Mouse (Mus musculus) 3T3-L1 (cell line): Measurements from ENCODE around the gene Pbx1.

Experiments
- DNase-seq: peaks from one replicate; pipeline ENCODE4 v3.0.0-alpha.2; 2015; ENCODE audit warnings: low read depth, low spot score

Gene Pbx1

DNA sequence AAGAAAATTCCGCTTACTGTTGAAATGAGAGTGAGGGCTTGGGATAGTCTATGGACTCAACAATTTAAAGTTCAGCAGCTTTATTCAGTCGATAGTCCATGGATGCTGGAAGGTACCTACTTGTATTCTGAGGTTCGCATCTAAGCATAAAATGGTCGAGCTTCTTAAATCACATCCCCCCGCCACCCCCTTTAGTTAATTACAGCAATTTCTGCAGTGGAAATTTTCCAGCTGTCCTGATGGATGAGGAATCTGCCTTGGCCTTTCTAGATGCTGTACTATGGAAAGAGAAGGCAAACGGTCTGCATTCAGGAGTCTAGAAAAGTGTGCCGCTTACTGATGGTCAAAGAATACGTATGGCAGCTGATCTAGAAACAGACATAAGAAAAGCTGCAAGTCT is 262.3 kb downstream of the Pbx1 start:
- DNase-seq = no peak

DNA sequence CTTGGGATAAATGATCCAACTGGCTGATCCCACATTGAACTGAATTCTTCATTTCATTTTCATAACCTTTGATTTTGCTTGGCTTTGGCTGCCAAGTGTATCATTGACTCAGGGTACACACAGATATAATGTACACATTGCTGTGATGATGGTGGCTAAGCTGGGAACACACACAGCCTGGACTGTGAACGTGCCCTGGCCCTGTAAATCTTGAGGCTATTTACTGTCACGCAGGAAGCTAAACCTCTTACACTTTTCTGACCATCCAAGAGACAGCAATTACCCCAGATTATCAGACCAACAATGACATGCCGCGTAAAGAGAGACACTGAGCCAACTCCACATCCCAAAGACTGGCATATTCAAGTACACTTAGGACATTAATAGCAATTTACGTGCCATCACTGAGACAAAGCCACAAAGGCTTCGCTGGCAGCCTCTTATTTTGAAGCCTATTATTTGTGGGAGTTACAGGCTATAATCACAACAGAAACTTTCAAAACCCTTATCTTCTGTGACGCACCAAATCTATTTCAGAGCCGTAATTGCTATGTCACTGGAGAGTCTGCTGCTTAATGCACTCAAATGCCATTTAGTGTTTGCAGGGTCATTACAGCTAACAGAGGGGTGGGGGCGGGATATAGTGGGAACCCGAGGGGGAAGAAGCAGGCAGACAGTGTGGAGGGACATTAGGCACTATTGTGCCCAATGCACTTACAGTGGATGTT is 262.9 kb downstream of the Pbx1 start:
- DNase-seq = no peak

GRCm38 (mm10) chr1:168167781-168168180 is 264.3 kb downstream of the Pbx1 start:
- no peak for DNase-seq

DNA sequence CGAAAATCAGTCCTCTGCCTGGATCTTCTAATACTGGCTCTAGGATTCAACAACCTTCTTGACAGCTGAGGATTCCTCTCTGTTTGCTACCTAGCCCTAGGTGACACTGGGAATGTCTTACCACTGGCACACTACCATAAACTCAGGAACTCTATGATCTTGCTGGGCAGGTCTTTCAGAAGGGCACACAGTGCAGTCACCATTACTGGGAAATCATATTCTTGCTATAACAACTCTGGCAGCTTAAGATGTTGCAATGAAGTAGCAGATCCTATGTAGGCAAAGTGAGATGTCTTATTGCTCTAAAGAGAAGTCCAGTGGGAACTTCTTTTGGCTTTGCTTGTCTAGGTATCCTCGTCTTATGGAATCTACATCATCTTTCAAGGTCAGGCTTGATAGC is 265.2 kb downstream of the Pbx1 start:
- DNase-seq = no peak

DNA sequence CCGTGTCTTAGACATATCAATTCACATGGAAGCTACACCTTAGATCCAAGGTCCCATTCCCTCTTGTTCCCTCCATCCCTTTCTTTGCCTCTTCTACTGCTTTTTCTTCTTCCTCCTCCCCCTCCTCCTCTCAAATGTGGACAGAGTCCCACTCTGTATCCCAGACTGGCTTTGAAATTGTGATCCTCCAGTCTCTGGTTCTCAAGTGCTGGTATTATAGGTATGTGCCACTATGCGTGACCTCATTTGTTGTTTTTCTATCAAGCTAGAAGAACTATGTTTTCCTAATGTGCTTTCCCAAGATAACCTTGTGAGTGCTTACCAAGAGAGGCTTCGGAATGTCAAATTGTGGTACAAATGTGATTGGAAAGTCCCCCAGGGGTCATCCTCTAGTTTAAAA is 267.1 kb downstream of the Pbx1 start:
- DNase-seq = no peak

DNA sequence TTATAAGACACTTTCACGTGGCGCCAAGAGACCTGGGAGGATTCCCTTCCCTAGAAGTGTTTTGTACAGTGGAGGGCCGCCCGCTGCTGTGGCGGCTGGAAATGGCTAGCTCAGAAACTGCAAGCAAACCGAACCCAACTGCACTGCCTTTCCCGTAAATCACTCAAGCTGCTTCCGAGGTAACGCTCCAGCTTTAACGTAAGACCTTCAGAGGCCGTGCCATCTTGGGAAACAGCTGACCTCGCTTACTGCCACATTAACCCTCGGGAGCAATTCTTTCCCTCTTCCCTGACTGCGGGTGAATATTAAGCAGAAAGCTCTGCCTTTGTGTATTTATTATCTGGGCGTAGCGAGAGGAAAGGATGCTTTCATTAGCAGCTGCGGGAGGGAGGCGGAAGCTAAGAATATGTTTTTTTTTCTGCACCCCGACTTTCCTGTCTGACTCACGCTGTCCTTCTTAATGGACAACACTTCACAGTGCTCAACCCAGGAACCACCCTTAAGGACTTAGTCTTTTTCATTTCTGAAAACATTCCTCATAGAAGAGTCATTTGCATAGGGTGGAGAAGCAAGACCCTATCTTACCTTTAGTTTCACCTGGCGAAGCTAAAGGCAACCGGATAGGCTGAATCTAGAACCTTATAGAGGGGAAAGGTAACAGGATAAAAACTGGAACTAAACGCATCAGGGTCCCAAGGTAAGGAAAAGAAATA is 268.4 kb downstream of the Pbx1 start:
- DNase-seq = no peak

DNA sequence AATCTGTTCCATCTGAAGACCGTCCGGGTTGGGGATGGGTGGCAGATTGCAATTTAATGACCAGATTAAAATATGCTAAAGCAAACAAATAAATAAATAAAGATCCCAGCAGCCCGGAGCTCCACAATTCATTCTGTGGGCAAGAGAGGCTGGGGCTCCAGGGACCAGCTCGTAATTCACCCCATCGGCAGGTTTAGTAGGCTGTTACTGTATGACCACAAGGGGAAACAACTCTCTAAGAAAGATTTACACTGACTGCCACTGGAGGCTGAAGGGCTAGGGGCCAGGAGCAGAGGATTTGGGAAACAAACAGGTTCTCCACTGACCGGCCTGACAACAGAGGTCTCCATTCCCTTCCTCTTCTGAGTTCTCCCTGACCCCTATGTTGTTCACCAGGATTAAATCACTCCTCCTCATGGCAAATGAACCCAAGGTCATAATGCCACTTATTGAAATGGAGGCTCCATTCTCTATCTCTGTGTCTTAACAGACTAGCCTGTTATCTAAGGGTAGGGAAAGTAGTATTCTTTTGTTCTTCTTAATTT is 292.9 kb downstream of the Pbx1 start:
- no peak for DNase-seq

GRCm38 (mm10) chr1:168138669-168139068 is 293.4 kb downstream of the Pbx1 start:
- DNase-seq = no peak

DNA sequence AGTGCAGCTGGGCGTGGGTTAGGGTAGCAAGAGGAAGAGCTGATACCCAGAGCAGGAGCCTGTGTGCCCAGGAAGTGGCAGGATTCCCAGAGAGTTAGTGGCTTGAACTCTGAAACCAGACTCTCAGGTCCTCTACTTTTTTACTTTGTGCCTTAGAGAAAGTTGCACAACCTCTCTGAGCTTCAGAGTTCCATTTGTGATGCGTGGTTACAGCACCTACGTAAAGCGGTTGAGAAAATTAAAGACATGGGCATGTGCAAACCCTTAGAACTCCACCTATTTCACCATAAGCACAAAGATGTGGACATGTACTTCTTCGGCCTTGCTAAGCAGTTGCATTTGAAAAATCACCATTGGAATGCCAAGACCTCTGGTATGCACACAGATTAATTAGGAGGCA is 294.2 kb downstream of the Pbx1 start:
- no peak for DNase-seq

DNA sequence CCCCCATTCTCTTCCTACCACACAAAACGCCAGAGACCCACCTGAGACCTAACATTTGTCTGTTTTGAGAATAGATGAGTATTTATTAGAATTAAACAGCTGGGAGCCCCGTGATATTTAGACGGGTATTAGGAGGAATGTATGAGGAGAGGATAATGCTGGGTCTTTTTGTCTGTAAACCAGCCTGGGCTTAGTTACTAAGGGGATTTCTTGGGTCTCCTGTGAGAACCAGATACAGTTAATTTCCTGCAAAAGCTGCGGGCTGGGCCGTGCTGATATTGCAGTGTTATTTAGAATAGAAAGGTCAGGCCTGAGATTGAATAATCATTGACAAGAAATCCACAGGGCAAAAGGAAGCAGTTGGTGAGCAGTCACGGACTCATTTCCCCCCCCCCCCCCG is 296.5 kb downstream of the Pbx1 start:
- no peak for DNase-seq

GRCm38 (mm10) chr1:168133696-168134095 is 298.4 kb downstream of the Pbx1 start:
- peak; percentile 55 for DNase-seq

DNA sequence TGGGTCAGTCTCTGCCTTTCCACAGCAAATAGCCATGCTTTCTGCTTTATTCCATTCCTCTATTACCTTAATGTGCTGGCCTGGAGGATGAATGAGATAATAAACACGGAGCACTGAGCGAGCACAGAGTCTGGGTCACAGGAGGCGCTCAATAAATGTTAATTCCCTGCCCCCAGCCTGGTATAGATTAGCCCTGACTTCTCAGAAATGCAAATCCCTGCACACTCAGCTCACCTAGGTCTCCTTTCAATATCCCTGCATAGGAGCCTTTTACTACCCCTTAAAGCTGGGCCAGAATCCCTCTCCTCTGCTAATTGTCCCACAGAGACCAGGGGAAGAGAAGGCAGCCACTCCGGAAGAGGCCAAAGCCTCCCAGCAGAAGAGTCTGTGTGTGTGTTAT is 304.1 kb downstream of the Pbx1 start:
- no peak for DNase-seq

DNA sequence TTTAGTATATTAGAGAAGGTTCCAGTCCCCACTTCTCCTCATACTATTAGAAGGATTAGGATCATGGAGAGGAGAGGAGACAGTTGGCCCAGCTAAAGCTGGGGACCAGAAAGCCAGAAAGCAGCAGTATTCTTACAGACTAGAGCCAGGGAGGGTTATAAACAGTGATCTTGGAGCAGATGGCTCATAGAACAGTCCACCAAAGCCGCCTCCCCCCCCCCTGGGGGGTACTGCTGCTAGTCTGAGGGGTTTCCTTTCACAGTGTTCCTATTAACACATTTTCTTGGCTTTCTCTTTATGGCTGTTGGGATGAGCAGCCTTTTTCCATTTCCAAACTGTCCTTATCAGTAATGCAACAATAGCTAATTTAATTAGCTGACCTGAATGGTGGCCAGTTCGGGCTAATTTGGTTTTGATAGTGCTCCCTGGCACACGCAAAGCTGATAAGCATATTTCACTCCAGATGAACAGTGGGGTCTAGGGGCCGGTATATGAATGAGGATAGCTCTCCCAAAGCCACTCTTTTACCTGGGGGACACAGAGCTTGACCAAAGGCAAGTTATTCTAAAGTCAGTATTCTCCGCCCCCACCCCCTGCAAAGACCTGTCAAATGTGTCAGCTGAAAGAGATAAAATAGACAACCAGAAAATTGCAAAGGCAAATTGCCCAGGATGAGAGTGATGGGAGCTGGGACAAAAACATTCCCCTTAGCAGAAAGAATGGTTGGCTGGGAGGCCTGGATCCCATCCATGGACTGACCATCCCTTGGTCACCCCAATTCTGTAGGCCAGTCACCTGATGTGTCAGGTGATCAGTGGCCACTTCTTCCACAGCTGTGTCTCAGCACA is 307.2 kb downstream of the Pbx1 start:
- DNase-seq = no peak

DNA sequence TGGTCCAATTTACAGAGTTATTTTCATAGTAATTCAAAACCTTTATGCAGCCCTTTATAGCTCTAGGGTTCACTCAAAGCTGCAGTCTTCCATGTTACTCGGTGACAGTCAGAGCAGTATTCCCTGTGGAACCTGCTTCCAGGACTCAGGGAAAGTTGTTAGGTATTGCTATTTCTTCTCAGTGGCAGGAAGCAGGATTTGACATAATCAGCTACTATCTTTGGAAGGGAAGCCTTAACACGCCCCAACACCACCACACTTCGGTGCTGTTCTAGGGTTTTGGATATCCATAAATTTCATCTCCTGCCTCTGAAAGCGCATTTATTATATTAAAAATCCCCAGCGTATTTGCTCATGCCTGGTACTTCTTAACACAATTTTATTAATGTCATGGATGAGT is 314.0 kb downstream of the Pbx1 start:
- DNase-seq = no peak

DNA sequence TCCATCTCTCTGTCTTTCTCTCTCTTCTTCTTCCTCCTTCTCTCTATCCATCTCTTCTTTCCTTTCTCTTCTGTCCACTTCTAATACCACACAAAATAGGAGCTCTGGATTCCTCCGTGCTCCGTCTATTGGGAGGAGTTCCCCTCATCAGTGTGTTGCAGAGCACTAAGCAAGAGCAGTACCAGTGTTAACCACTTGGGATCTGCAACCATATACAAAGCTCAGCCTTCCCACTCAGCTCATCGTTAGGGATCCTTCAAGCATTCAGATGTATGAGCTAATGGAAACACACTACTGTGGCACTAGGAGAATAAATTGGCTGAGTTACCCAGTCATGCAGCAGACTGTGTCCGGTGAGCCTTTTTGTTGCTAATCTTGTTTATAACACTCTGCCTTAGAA is 314.7 kb downstream of the Pbx1 start:
- DNase-seq = no peak

GRCm38 (mm10) chr1:168109797-168110196 is 322.3 kb downstream of the Pbx1 start:
- DNase-seq = peak; percentile 75

GRCm38 (mm10) chr1:168103821-168104220 is 328.2 kb downstream of the Pbx1 start:
- DNase-seq = no peak

DNA sequence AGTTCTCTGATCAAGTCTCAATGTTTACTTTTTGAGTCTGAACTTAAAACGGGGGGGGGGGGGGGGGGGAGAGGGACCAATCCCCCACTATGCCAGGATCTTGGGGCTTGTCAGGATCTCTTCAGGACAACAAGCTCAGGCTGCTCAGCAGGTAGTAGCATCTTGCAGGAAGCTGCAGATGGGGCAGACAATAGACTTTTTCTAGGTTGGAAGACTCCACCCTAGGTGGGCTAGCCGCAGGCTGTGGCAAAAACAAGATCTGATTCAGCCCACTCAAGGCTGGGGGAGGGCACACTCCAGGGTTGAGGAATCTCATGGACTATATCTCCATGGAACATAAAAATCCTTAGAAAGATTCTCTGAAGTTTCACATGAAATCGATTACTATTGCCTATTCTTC is 330.6 kb downstream of the Pbx1 start:
- DNase-seq = no peak

- no peak for DNase-seq
Observed at GRCm38 (mm10) chr1:168098806-168099205, 333.3 kb downstream of the Pbx1 start.

DNA sequence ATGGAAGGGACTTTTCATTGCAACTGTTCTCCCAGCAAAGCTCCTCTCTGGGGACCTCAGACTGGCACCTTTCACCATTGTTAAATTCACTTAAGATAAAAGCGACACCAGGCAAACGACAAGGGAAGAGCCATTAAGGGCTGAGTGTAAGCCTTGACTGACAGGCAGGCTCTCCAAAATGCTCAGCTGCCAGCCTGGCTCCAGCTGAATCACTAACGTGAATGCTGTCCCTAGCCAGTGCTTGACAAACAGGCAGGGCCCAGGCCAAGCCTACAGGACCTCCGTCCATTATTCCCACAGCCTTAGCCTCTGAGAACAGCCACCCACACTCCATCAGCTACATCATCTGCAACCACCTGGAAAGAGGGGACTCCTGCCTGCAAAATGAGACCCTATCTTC is 337.4 kb downstream of the Pbx1 start:
- DNase-seq = no peak

GRCm38 (mm10) chr1:168093044-168093443 is 339.0 kb downstream of the Pbx1 start:
- peak; percentile 23 for DNase-seq

GRCm38 (mm10) chr1:168091627-168092026 is 340.4 kb downstream of the Pbx1 start:
- DNase-seq = no peak
